Mouse (Mus musculus) embryonic facial prominence, embryonic 15.5 days (tissue): ENCODE results near the gene 5730522E02Rik. TPM values are rescaled to one million over a fixed set of nuclear protein-coding genes. Genes with fewer than 3 reads are reported as not detected.

Source experiments
- ATAC-seq: fragments of 200-750 bp; cut with Nextera tagmentation; 2 replicates; pipeline ENCODE4 v1.8.0; 2017; ENCODE audit warnings: low read depth, moderate TSS enrichment; ENCODE audit not compliant: insufficient number of reproducible peaks, low FRiP score, low TSS enrichment
- H3K27ac ChIP-seq: fragments of 300-500 bp; sonication (generic); replicated peaks from 2 replicates; pipeline ENCODE4 v1.5.1; 2015; ENCODE audit warnings: mild to moderate bottlenecking, inconsistent platforms
- H3K27me3 ChIP-seq: fragments of 300-500 bp; sonication (generic); 2 replicates; pipeline ENCODE4 v1.6.1; 2015; ENCODE audit warnings: inconsistent platforms
- H3K36me3 ChIP-seq: fragments of 300-500 bp; sonication (generic); 2 replicates; pipeline ENCODE4 v1.6.1; 2015; ENCODE audit warnings: mild to moderate bottlenecking, inconsistent platforms
- H3K4me1 ChIP-seq: fragments of 300-500 bp; sonication (generic); 2 replicates; pipeline ENCODE4 v1.6.1; 2015; ENCODE audit warnings: inconsistent platforms
- H3K4me2 ChIP-seq: fragments of 300-500 bp; sonication (generic); replicated peaks from 2 replicates; pipeline ENCODE4 v1.6.1; 2015; ENCODE audit warnings: mild to moderate bottlenecking, inconsistent platforms
- H3K4me3 ChIP-seq: fragments of 300-500 bp; sonication (generic); replicated peaks from 2 replicates; pipeline ENCODE4 v1.5.1; 2015; ENCODE audit warnings: mild to moderate bottlenecking, inconsistent platforms
- H3K9ac ChIP-seq: fragments of 300-500 bp; sonication (generic); 2 replicates; pipeline ENCODE4 v1.6.1; 2015; ENCODE audit warnings: inconsistent platforms
- H3K9me3 ChIP-seq: fragments of 300-500 bp; sonication (generic); replicated peaks from 2 replicates; pipeline ENCODE4 v1.6.1; 2016; ENCODE audit warnings: inconsistent platforms
- WGBS: fragments of 180-500 bp; shearing (Covaris S2); methylation state at CpG from one replicate; pipeline ENCODE4 v1.1.7; 2015; 5-methylcytosine and 5-hydroxymethylcytosine counted together
- polyA plus RNA-seq: library from polyadenylated mRNA; unstranded; fragments of >200 nt; fragmentation: Nextera tagmentation; extraction: Ambion mirVana; gene quantifications from 2 replicates; pipeline ENCODE4 v1.2.1, GENCODE M21; 2015

5730522E02Rik gene
- polyA plus RNA-seq, 1 experiment from 2014 or later: 3.8 TPM

GRCm38 (mm10) chr11:26120781-26121557 lies 89.6 kb downstream of the 5730522E02Rik start:
- H3K9me3 ChIP-seq: no peaks in the 10 kb centered on the region
- no peak overlapping the region for H3K9ac ChIP-seq
- no peak overlapping the region for H3K4me2 ChIP-seq
- ATAC-seq: no peak
- H3K27ac ChIP-seq: no peak overlapping the region
- no peaks in the 10 kb centered on the region for H3K4me1 ChIP-seq
- no peaks in the 10 kb centered on the region for H3K27me3 ChIP-seq
- H3K4me3 ChIP-seq: no peak overlapping the region
- WGBS: 51% methylated on average over 8 of the region's 8 CpGs
- H3K36me3 ChIP-seq: no peaks in the 10 kb centered on the region

- H3K36me3 ChIP-seq: no peaks in the 10 kb centered on the region
- ATAC-seq: no peak
- no peaks in the 10 kb centered on the region for H3K27me3 ChIP-seq
- H3K4me3 ChIP-seq: no peak overlapping the region
- H3K9ac ChIP-seq: no peak overlapping the region
- H3K27ac ChIP-seq: no peak overlapping the region
- WGBS: 62% methylated on average over 4 of the region's 4 CpGs
- no peak overlapping the region for H3K4me2 ChIP-seq
- H3K9me3 ChIP-seq: no peaks in the 10 kb centered on the region
- H3K4me1 ChIP-seq: no peaks in the 10 kb centered on the region
These were observed 92.9 kb downstream of the 5730522E02Rik start for GRCm38 (mm10) chr11:26117651-26118050.

GRCm38 (mm10) chr11:26112206-26112605 lies 98.4 kb downstream of the 5730522E02Rik start:
- 70% methylated on average over 3 of the region's 3 CpGs for WGBS
- no peaks in the 10 kb centered on the region for H3K9me3 ChIP-seq
- no peak overlapping the region for H3K27ac ChIP-seq
- H3K4me3 ChIP-seq: no peak overlapping the region
- H3K27me3 ChIP-seq: no peaks in the 10 kb centered on the region
- no peaks in the 10 kb centered on the region for H3K4me1 ChIP-seq
- H3K4me2 ChIP-seq: no peak overlapping the region
- H3K9ac ChIP-seq: no peak overlapping the region
- no peak for ATAC-seq
- H3K36me3 ChIP-seq: no peaks in the 10 kb centered on the region

GRCm38 (mm10) chr11:26108647-26109046 lies 101.9 kb downstream of the 5730522E02Rik start:
- Histone ChIP-seq H3K4me2 (no peak overlapping the region), H3K36me3 (no peaks in the 10 kb centered on the region), H3K27ac (no peak overlapping the region), H3K9me3 (no peaks in the 10 kb centered on the region), H3K4me1 (no peaks in the 10 kb centered on the region), H3K9ac (no peak overlapping the region), H3K4me3 (no peak overlapping the region), H3K27me3 (no peaks in the 10 kb centered on the region)
- 56% methylated on average over 1 of the region's 1 CpGs for WGBS
- ATAC-seq: peak; percentile 57; the same call in 1 of the 2 replicates

GRCm38 (mm10) chr11:26104680-26105079 lies 105.9 kb downstream of the 5730522E02Rik start:
- H3K4me2 ChIP-seq: no peak overlapping the region
- H3K4me3 ChIP-seq: no peak overlapping the region
- H3K27me3 ChIP-seq: no peaks in the 10 kb centered on the region
- no peaks in the 10 kb centered on the region for H3K4me1 ChIP-seq
- no peaks in the 10 kb centered on the region for H3K9me3 ChIP-seq
- 60% methylated on average over 2 of the region's 2 CpGs for WGBS
- no peaks in the 10 kb centered on the region for H3K36me3 ChIP-seq
- no peak overlapping the region for H3K27ac ChIP-seq
- no peak overlapping the region for H3K9ac ChIP-seq
- no peak for ATAC-seq

- Histone ChIP-seq H3K4me3 (no peak overlapping the region), H3K9ac (no peak overlapping the region), H3K36me3 (no peaks in the 10 kb centered on the region), H3K27ac (no peak overlapping the region), H3K4me2 (peak overlapping the region; percentile 15; the same call in 1 of the 2 replicates), H3K4me1 (no peaks in the 10 kb centered on the region), H3K9me3 (no peaks in the 10 kb centered on the region), H3K27me3 (no peaks in the 10 kb centered on the region)
- WGBS: 7% methylated on average over 8 of the region's 8 CpGs
- no peak for ATAC-seq
These were observed 106.9 kb downstream of the 5730522E02Rik start for GRCm38 (mm10) chr11:26103698-26104097.

GRCm38 (mm10) chr11:26102878-26103277 lies 107.7 kb downstream of the 5730522E02Rik start:
- Histone ChIP-seq H3K27ac (no peak overlapping the region), H3K36me3 (no peaks in the 10 kb centered on the region), H3K4me2 (no peak overlapping the region), H3K9me3 (no peaks in the 10 kb centered on the region), H3K9ac (no peak overlapping the region), H3K4me3 (no peak overlapping the region), H3K4me1 (no peaks in the 10 kb centered on the region), H3K27me3 (no peaks in the 10 kb centered on the region)
- no peak for ATAC-seq
- WGBS: 40% methylated on average over 4 of the region's 4 CpGs

GRCm38 (mm10) chr11:26100077-26100476 lies 110.5 kb downstream of the 5730522E02Rik start:
- H3K4me2 ChIP-seq: no peak overlapping the region
- no peak overlapping the region for H3K27ac ChIP-seq
- 81% methylated on average over 5 of the region's 5 CpGs for WGBS

GRCm38 (mm10) chr11:26098933-26099332 lies 111.6 kb downstream of the 5730522E02Rik start:
- ATAC-seq: no peak
- Histone ChIP-seq H3K4me2 (no peak overlapping the region), H3K27ac (no peak overlapping the region), H3K4me3 (no peak overlapping the region), H3K27me3 (no peaks in the 10 kb centered on the region), H3K9me3 (no peaks in the 10 kb centered on the region), H3K9ac (no peak overlapping the region), H3K4me1 (no peaks in the 10 kb centered on the region), H3K36me3 (no peaks in the 10 kb centered on the region)
- 89% methylated on average over 2 of the region's 2 CpGs for WGBS

More at GRCm38 (mm10) chr11:26100077-26100476, 110.5 kb downstream of the 5730522E02Rik start:
- Histone ChIP-seq H3K9ac (no peak overlapping the region), H3K4me1 (no peaks in the 10 kb centered on the region), H3K36me3 (no peaks in the 10 kb centered on the region), H3K27me3 (no peaks in the 10 kb centered on the region), H3K9me3 (no peaks in the 10 kb centered on the region), H3K4me3 (no peak overlapping the region)
- no peak for ATAC-seq

- Histone ChIP-seq H3K4me2 (no peak overlapping the region), H3K27me3 (no peaks in the 10 kb centered on the region), H3K9me3 (no peaks in the 10 kb centered on the region), H3K4me3 (no peak overlapping the region), H3K9ac (no peak overlapping the region), H3K27ac (no peak overlapping the region), H3K4me1 (no peaks in the 10 kb centered on the region), H3K36me3 (no peaks in the 10 kb centered on the region)
- WGBS: 66% methylated on average over 1 of the region's 1 CpGs
- no peak for ATAC-seq
These were observed 114.5 kb downstream of the 5730522E02Rik start for GRCm38 (mm10) chr11:26096095-26096494.

GRCm38 (mm10) chr11:26088993-26089392 lies 121.6 kb downstream of the 5730522E02Rik start:
- Histone ChIP-seq H3K36me3 (no peaks in the 10 kb centered on the region), H3K27me3 (no peaks in the 10 kb centered on the region), H3K4me3 (no peak overlapping the region), H3K27ac (no peak overlapping the region), H3K9ac (no peak overlapping the region), H3K4me1 (no peaks in the 10 kb centered on the region), H3K4me2 (no peak overlapping the region), H3K9me3 (no peaks in the 10 kb centered on the region)
- 51% methylated on average over 5 of the region's 5 CpGs for WGBS
- no peak for ATAC-seq

GRCm38 (mm10) chr11:26086679-26087078 lies 123.9 kb downstream of the 5730522E02Rik start:
- Histone ChIP-seq H3K9ac (no peak overlapping the region), H3K4me1 (no peaks in the 10 kb centered on the region), H3K27me3 (no peaks in the 10 kb centered on the region), H3K36me3 (no peaks in the 10 kb centered on the region), H3K4me2 (no peak overlapping the region), H3K27ac (no peak overlapping the region), H3K4me3 (no peak overlapping the region), H3K9me3 (no peaks in the 10 kb centered on the region)
- 83% methylated on average over 7 of the region's 7 CpGs for WGBS
- no peak for ATAC-seq
